Mouse (Mus musculus) heart, embryonic 12.5 days (tissue): ENCODE results near the gene Cox6b2. TPM values are rescaled to one million over a fixed set of nuclear protein-coding genes. Genes with fewer than 3 reads are reported as not detected.

ENCODE experiments used
- ATAC-seq: fragments of 200-750 bp; cut with Nextera tagmentation; 2 replicates; pipeline ENCODE4 v1.8.0; 2017; ENCODE audit warnings: moderate TSS enrichment, moderate library complexity; ENCODE audit not compliant: insufficient number of reproducible peaks, low FRiP score
- H3K27ac ChIP-seq: fragments of 300-500 bp; sonication (generic); 2 replicates; pipeline ENCODE4 v1.5.1; 2016; ENCODE audit warnings: mild to moderate bottlenecking, moderate library complexity; ENCODE audit not compliant: poor library complexity, severe bottlenecking
- H3K27me3 ChIP-seq: fragments of 300-500 bp; sonication (generic); replicated peaks from 2 replicates; pipeline ENCODE4 v1.6.1; 2016; ENCODE audit warnings: mild to moderate bottlenecking, moderate library complexity
- H3K36me3 ChIP-seq: fragments of 300-500 bp; sonication (generic); 2 replicates; pipeline ENCODE4 v1.6.1; 2016; ENCODE audit warnings: mild to moderate bottlenecking, moderate library complexity
- H3K4me1 ChIP-seq: fragments of 300-500 bp; sonication (generic); replicated peaks from 2 replicates; pipeline ENCODE4 v1.6.1; 2016; ENCODE audit warnings: mild to moderate bottlenecking
- H3K4me2 ChIP-seq: fragments of 300-500 bp; sonication (generic); 2 replicates; pipeline ENCODE4 v1.6.1; 2016; ENCODE audit warnings: mild to moderate bottlenecking, moderate library complexity
- H3K4me3 ChIP-seq: fragments of 300-500 bp; sonication (generic); 2 replicates; pipeline ENCODE4 v1.5.1; 2016; ENCODE audit warnings: mild to moderate bottlenecking
- H3K9ac ChIP-seq: fragments of 300-500 bp; sonication (generic); 2 replicates; pipeline ENCODE4 v1.6.1; 2016; ENCODE audit warnings: mild to moderate bottlenecking, moderate library complexity
- H3K9me3 ChIP-seq: fragments of 300-500 bp; sonication (generic); replicated peaks from 2 replicates; pipeline ENCODE4 v1.6.1; 2016; ENCODE audit warnings: mild to moderate bottlenecking, moderate library complexity
- WGBS: fragments of 180-500 bp; shearing (Covaris S2); methylation state at CpG from one replicate; pipeline ENCODE4 v1.1.7; 2016; 5-methylcytosine and 5-hydroxymethylcytosine counted together
- polyA plus RNA-seq: library from polyadenylated mRNA; unstranded; fragments of >200 nt; fragmentation: Nextera tagmentation; extraction: Ambion mirVana; gene quantifications from 2 replicates; pipeline ENCODE4 v1.2.1, GENCODE M21; 2016

Cox6b2 gene
- polyA plus RNA-seq, 1 experiment from 2014 or later: 44.4 TPM

GRCm38 (mm10) chr7:4783667-4784268 is 30.9 kb upstream of the Cox6b2 start:
- H3K4me2 ChIP-seq: no peak overlapping the region
- no peaks in the 10 kb centered on the region for H3K36me3 ChIP-seq
- WGBS: 60% methylated on average over 14 of the region's 14 CpGs
- H3K4me1 ChIP-seq: peaks cover 14% of the 10 kb centered on the region
- no peaks in the 10 kb centered on the region for H3K9me3 ChIP-seq
- no peak overlapping the region for H3K27ac ChIP-seq
- peaks cover 71% of the 10 kb centered on the region for H3K27me3 ChIP-seq
- H3K9ac ChIP-seq: no peak overlapping the region
- no peak overlapping the region for H3K4me3 ChIP-seq
- ATAC-seq: peak; percentile 42; the same call in 1 of the 2 replicates

DNA sequence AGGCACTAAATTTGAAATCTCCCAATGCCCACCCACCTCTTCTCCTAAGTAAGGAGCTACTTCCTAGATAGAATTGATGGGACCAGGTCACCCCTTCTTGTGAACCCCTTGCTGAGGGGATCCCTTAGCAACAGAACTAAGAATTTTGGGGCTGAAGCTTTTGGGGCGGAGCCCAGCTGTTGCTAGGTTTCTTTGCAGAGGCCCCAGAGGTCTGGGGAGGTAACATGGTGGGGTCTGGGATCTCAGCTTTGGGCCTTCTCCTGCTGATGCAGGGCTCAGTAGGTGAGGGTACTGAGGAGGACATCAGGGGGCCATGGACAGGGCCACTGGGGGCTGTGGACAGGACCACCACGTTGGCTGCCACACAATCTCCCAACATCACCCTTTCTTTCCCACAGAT is 29.9 kb upstream of the Cox6b2 start, which contains the start of the genes Il11 and Tmem190:
Il11 (minus strand) TSS at position 101 of the 400 bp plus-strand sequence.
Tmem190 (plus strand) TSS at position 179 of the 400 bp plus-strand sequence.
- Histone ChIP-seq H3K27me3 (peaks cover 80% of the 10 kb centered on the region), H3K4me1 (peaks cover 15% of the 10 kb centered on the region), H3K4me3 (no peak within 1 kb of the TSS), H3K27ac (no peak within 1 kb of the TSS), H3K9ac (no peak within 1 kb of the TSS), H3K4me2 (no peak within 1 kb of the TSS), H3K9me3 (no peaks in the 10 kb centered on the region), H3K36me3 (no peaks in the 10 kb centered on the region)
- WGBS: 80% methylated on average over 2 of the region's 2 CpGs
- no peak for ATAC-seq

- ATAC-seq: no peak
- Histone ChIP-seq H3K4me1 (peaks cover 19% of the 10 kb centered on the region), H3K36me3 (no peaks in the 10 kb centered on the region), H3K9ac (no peak overlapping the region), H3K4me2 (no peak overlapping the region), H3K27ac (no peak overlapping the region), H3K9me3 (no peaks in the 10 kb centered on the region), H3K27me3 (peaks cover 80% of the 10 kb centered on the region), H3K4me3 (no peak overlapping the region)
- 45% methylated on average over 3 of the region's 3 CpGs for WGBS
Observed at GRCm38 (mm10) chr7:4782130-4782529, 29.2 kb upstream of the Cox6b2 start.

DNA sequence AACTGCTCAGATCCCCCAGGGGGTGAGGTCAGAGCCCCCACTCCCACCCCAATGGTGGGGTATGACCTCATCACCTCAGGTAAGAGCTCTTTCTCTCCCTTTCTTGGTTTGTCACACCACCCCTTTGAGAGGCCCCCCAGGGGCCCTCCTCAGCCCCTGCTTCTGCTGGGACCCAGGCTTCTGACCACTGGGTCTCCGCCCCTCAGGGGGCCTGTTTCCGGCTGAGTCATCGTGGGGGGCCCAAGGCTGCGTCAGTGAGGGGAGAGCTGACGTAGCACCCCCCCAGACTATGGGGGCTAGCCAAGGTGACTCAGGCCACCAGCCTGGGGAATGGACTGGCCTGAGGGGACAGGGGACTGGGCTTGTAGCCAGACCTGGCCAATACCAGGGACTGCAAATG is 27.0 kb upstream of the Cox6b2 start:
- Histone ChIP-seq H3K4me1 (peaks cover 25% of the 10 kb centered on the region), H3K4me3 (no peak overlapping the region), H3K36me3 (no peaks in the 10 kb centered on the region), H3K27me3 (peaks cover 98% of the 10 kb centered on the region), H3K4me2 (no peak overlapping the region), H3K9ac (no peak overlapping the region), H3K9me3 (peaks cover 4% of the 10 kb centered on the region; the same call in 1 of the 2 replicates), H3K27ac (no peak overlapping the region)
- 0 out of 2 replicates have a peak, but pooled peaks have one; percentile 4 for ATAC-seq
- 22% methylated on average over 5 of the region's 5 CpGs for WGBS

DNA sequence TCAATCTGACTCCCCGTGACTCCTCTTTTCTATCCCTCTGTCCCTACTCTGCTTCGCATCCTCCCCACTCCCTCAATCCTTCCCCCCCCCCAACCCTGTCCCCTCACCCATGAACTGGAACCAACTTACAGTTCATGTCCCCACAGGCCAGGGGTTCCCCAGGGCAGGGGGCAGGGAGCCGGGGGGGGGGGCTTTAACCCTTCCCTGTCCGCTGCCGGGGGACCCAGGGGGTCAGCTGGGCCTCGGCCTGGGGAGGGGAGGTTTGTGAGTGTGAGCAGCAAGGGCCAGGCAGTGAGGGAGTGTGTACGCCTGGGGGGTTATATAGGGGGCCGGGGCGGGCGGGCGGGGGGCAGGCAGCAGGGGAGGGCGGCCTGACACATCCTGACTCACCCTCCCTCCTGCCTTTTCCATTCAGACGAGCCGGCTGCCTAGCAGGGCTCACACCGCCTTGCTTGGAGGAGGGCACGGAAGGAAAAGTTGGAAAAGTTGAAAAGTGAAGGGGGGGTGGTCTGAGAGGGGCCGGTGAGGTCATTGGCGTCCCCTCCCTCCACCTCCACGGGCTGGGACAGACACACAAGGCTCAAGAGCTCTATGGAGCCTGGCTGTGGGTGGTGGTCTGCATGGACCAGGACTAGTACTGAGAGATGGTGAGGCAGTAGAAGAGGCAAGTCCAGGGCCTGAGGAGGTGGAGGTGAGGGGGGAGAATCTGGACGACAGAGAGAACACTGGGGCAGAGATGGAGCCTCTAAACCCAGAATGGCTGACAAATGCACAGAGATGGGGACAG is 25.1 kb upstream of the Cox6b2 start:
- Histone ChIP-seq H3K4me2 (peak overlapping the region; percentile 25; the same call in 1 of the 2 replicates), H3K27ac (no peak overlapping the region), H3K9ac (peak overlapping the region; percentile 21; the same call in 1 of the 2 replicates), H3K27me3 (peaks cover 86% of the 10 kb centered on the region), H3K36me3 (no peaks in the 10 kb centered on the region), H3K9me3 (peaks cover 4% of the 10 kb centered on the region; the same call in 1 of the 2 replicates), H3K4me3 (no peak overlapping the region; the same call in 1 of the 2 replicates), H3K4me1 (peaks cover 25% of the 10 kb centered on the region)
- 9% methylated on average over 19 of the region's 20 CpGs for WGBS
- 0 out of 2 replicates have a peak, but pooled peaks have one; percentile 7 for ATAC-seq

GRCm38 (mm10) chr7:4776861-4777830 is 24.3 kb upstream of the Cox6b2 start:
- Histone ChIP-seq H3K4me1 (peaks cover 25% of the 10 kb centered on the region), H3K9me3 (peaks cover 4% of the 10 kb centered on the region; the same call in 1 of the 2 replicates), H3K9ac (peak overlapping the region; percentile 50; the same call in 1 of the 2 replicates), H3K4me3 (peak overlapping the region; percentile 39), H3K27me3 (peaks cover 78% of the 10 kb centered on the region), H3K27ac (no peak overlapping the region), H3K4me2 (peak overlapping the region; percentile 65), H3K36me3 (no peaks in the 10 kb centered on the region)
- under 1% methylated on average over 54 of the region's 56 CpGs for WGBS
- ATAC-seq: peak; percentile 78

DNA sequence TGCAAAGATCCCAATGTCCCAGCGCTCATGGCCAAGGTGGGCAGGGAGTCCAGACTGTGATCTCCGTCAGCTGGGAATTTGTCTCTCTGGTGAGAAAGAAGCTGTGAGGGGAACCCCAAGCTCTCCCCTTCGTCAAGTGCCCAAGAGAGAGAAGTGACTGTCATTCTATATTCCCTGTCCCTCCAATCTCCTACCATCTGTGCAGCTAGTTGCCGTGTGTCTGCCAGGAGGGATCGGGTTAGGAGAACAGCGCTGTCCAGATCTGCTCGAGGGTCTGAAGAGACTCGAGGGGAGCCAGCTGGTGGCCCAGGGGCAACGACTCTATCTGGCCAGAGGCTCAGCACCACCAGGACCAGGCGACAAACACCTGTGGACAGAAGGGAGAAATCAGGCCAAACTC is 23.2 kb upstream of the Cox6b2 start:
- Histone ChIP-seq H3K4me1 (peaks cover 21% of the 10 kb centered on the region), H3K27me3 (peaks cover 68% of the 10 kb centered on the region), H3K9me3 (peaks cover 4% of the 10 kb centered on the region; the same call in 1 of the 2 replicates), H3K9ac (no peak overlapping the region), H3K4me3 (no peak overlapping the region; the same call in 1 of the 2 replicates), H3K36me3 (no peaks in the 10 kb centered on the region), H3K27ac (no peak overlapping the region), H3K4me2 (no peak overlapping the region)
- ATAC-seq: no peak
- WGBS: 46% methylated on average over 10 of the region's 10 CpGs

DNA sequence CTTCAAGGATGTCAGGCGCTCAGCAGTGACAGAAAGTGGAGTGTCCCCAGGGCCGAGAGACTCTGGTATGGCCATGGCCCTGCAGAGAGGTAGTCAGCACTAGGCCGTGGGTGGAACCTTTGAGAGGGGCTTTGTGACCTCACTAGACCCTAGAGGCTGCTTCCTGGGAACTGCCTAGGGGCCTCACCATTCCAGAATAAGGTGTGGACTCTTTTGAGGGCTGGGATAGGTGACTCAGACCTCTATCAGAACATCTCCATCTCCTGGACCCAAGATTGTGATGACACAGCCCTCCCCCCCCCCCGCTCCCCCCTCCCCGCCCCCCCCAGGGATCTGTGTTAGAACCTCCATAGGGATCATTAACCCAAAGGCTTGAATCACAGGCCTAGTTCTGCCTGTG is 18.3 kb upstream of the Cox6b2 start, which contains the start of gene Fam71e2:
Fam71e2 (minus strand) TSS at position 101 of the 400 bp plus-strand sequence.
- Histone ChIP-seq H3K27ac (no peak within 1 kb of the TSS), H3K4me3 (no peak within 1 kb of the TSS), H3K4me2 (no peak within 1 kb of the TSS), H3K9me3 (peaks cover 4% of the 10 kb centered on the region; the same call in 1 of the 2 replicates), H3K9ac (no peak within 1 kb of the TSS), H3K36me3 (no peaks in the 10 kb centered on the region), H3K27me3 (peaks cover 20% of the 10 kb centered on the region), H3K4me1 (no peaks in the 10 kb centered on the region)
- WGBS: 68% methylated on average over 5 of the region's 5 CpGs
- ATAC-seq: no peak

DNA sequence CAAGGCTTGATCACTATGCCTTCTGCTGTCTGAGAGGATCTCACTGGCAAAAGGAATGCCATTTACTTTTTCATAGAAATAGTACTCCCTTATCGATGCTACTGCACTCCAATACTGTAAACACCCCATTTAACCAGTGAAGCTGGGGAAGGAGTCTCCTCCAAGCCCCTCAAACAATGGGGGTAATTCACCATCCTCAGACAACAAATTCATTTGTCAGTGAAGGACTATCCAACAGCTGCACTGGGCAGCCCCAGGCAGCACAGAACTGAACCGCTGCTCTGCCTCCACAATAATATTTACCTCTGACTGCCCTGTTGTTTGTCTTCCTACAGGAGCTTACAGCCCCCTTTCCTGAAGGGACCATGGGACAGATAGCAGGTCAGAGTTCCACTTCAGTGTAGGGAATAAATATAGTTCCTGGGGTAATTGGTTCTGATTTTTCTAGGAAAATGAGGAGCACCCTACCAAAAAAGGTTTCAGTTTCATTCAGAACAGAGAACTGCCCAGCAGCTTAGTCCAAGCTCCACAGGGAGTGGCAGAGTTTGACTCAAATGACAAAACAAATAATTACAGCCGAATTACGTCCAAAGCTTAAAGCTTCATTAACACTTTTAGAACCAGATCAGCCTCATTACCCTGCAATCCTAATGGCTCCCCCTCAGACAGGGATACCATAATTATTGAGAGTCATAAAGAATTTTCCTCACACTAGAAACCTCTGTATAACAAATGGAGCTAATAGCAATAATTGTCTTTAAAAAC is 12.2 kb upstream of the Cox6b2 start:
- Histone ChIP-seq H3K4me3 (no peak overlapping the region), H3K27me3 (0 out of 2 replicates have a peak, but pooled peaks cover 3% of the 10 kb centered on the region), H3K9ac (no peak overlapping the region), H3K9me3 (no peaks in the 10 kb centered on the region), H3K4me1 (no peaks in the 10 kb centered on the region), H3K36me3 (no peaks in the 10 kb centered on the region), H3K27ac (no peak overlapping the region), H3K4me2 (no peak overlapping the region)
- WGBS: 27% methylated on average over 4 of the region's 4 CpGs
- ATAC-seq: no peak

GRCm38 (mm10) chr7:4759670-4760069 is 6.8 kb upstream of the Cox6b2 start:
- no peak overlapping the region for H3K4me3 ChIP-seq
- no peak for ATAC-seq
- 42% methylated on average over 1 of the region's 1 CpGs for WGBS

More at GRCm38 (mm10) chr7:4759670-4760069, 6.8 kb upstream of the Cox6b2 start:
- H3K4me2 ChIP-seq: no peak overlapping the region
- H3K27me3 ChIP-seq: 0 out of 2 replicates have a peak, but pooled peaks cover 7% of the 10 kb centered on the region
- no peaks in the 10 kb centered on the region for H3K36me3 ChIP-seq
- H3K9me3 ChIP-seq: peaks cover 3% of the 10 kb centered on the region; the same call in 1 of the 2 replicates
- no peaks in the 10 kb centered on the region for H3K4me1 ChIP-seq
- no peak overlapping the region for H3K27ac ChIP-seq
- H3K9ac ChIP-seq: no peak overlapping the region
